Mouse (Mus musculus) left cerebral cortex, adult 11 months (tissue): ENCODE measurements around the gene Mrtfa.
"Not testable (repeated sequence)": the region's sequence is repeated elsewhere in the genome, so short reads cannot be mapped to it uniquely, and the experiment has no call there.

ENCODE experiments used
- DNase-seq: peaks from one replicate; pipeline ENCODE4 v3.0.0; 2022; ENCODE audit warnings: low spot score

Gene Mrtfa

GRCm38 (mm10) chr15:81190630-81191178 lies at the start of gene Mrtfa:
Mrtfa (minus strand) TSS chr15:81190757.
- peak; percentile 99 for DNase-seq

- DNase-seq, result peak; percentile 55
Measured at GRCm38 (mm10) chr15:81239794-81240343, 49.3 kb upstream of the Mrtfa start.

DNA sequence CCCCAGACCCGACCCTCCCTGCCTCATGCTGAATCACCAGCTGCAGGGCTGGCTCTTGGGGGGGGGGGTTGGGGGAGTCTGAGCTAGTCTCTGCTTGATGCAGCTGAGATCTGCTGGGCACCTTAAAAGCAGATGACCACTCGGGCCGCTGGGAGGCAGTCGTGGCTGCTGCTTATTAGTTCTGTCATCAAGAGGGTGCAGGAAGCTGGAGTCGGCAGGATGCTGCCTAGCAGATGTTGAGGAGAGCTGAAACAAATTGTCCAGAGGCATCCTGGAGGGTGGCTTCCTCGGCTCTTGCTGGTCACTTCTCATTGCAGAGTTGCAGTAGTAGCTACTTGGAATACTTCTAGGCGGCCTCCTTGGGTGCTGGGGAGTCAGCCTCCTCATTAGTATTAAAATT lies 48.7 kb upstream of the Mrtfa start:
- DNase-seq, result no peak

GRCm38 (mm10) chr15:81237471-81237870 lies 46.9 kb upstream of the Mrtfa start:
- no peak for DNase-seq

GRCm38 (mm10) chr15:81236062-81236461 lies 45.5 kb upstream of the Mrtfa start:
- DNase-seq, result no peak

DNA sequence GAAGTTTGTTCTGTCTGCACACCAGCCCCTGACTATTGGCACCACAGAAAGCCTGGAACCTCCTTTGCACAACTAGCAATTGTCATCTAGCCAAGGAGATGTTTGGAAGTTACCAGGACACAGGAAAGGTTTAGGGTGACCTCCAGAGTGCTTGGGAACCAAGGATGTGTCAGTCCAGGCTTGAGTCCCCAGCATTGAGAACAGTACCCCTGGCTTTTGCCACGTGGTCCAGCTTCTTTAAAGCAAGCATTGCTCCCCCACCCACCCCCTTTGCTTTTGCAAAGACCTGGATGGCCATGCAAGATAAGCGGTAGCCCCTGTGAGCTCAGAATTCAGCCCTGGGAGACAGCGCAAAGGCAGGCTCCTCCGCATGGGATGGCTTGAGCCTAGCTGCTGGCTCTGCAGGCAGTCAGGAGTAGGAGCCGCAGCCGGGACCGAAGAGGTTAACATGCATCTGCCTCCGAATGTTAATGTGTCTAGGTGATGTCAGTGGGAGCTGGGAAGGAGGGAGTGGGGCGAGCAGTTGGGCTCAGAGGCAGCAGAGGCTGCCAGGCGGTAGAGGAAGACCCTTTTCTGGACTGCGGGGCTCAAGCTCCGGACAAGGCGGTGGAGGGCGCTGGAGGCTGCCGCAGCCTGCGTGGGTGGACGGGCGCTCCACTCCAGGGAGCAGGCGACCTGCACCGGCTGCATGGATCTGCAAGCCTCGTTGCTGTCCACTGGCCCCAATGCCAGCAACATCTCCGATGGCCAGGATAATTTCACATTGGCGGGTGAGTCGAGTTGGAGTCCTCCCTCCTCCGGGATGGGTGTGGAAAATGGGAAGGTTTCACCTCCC lies 44.7 kb upstream of the Mrtfa start, which contains the start of gene Mchr1:
TSS of gene Mchr1 (plus strand) at position 414 of the 835 bp plus-strand sequence.
- peak; percentile 71 for DNase-seq

- DNase-seq, result no peak
Measured at GRCm38 (mm10) chr15:81231325-81231724, 40.8 kb upstream of the Mrtfa start.

GRCm38 (mm10) chr15:81229791-81230190 lies 39.2 kb upstream of the Mrtfa start:
- no peak for DNase-seq

GRCm38 (mm10) chr15:81228258-81228657 lies 37.7 kb upstream of the Mrtfa start:
- DNase-seq, result no peak

- DNase-seq, result no peak
Measured at GRCm38 (mm10) chr15:81227275-81227674, 36.7 kb upstream of the Mrtfa start.

- DNase-seq, result no peak
Measured at GRCm38 (mm10) chr15:81226796-81227195, 36.2 kb upstream of the Mrtfa start.

- DNase-seq, result no peak
Measured at GRCm38 (mm10) chr15:81225732-81226131, 35.2 kb upstream of the Mrtfa start.

- DNase-seq, result no peak
Measured at GRCm38 (mm10) chr15:81225016-81225415, 34.5 kb upstream of the Mrtfa start.

DNA sequence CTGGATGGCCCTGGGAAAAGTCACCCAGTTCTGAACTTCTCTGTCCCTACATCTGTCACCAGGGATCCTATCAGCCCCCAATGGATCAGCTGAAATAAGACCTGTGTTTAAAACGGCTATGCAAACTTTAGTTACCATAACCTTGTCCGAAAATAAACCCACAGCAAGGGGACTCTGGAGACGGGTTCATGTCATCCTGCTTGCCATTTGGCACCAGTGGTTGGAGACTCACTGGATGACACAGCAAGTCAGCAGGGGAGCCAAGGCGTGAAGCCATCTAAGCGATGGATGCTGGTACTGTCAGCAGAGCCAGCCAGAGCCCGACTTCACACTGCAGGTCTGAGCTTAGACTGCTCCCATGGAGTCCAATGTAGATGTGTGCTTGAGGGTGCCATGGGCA lies 30.9 kb upstream of the Mrtfa start:
- DNase-seq, result no peak

- DNase-seq, result not testable (repeated sequence)
Measured at GRCm38 (mm10) chr15:81220051-81220450, 29.5 kb upstream of the Mrtfa start.

GRCm38 (mm10) chr15:81219054-81219453 lies 28.5 kb upstream of the Mrtfa start:
- DNase-seq, result no peak

DNA sequence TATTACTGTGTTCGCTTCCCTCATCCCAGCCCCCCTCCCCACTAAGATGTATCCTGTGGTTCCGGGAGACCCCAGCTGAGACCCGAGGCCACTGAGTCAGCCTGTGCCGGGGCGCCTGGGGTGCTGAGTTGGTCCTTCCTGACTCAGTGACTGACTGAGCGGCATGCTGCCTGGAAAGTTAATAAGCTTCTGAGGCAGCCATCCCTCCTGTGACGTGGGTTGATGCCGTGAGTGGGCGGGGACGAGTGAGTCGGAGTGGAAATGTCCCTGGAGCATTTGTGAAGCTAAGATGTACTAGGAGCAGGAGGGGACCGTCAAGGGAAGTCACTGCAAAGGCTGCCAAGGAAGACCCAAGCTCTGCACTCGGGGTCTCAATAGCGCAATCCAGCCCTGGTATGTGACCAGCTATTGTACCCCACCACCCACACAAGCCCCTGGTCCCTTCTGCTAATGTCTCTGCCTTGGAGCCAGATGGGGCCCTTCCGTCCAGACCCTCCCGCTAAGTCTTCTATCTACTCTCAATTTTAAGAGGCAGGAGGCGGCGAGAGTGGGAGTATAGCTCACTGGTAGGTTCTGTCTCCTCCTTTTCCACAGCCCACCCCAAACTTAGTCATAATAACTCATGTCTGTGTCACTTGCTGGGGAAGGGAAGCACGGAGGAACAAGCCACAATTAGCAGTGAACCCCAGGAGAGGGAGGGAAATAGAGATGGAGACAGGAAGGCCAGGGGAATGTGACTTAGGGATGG lies 26.5 kb upstream of the Mrtfa start:
- peak; percentile 60 for DNase-seq

GRCm38 (mm10) chr15:81212976-81213375 lies 22.4 kb upstream of the Mrtfa start:
- DNase-seq, result no peak

DNA sequence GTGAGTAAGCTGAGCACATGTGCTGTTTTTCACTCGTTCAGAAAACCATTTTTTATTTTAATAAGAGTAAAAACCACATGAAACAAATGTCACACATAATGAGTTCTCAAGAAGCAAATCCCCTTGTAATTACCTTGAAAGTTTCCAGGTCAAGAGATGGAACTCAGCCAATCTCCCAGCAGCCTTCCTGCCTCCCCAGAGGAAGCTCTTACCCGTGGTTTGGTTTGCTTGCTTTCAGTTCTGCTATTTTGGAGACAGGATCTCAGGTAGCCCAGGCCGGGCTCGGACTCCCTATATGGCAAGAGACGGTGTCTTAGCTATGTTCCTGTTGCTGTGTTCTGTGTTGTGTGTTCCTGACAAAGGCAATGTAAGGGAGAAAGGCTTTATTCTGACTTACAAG lies 19.9 kb upstream of the Mrtfa start:
- DNase-seq, result no peak

- DNase-seq, result no peak
Measured at GRCm38 (mm10) chr15:81202462-81202861, 11.9 kb upstream of the Mrtfa start.

- peak; percentile 29 for DNase-seq
Measured at GRCm38 (mm10) chr15:81199372-81199959, 8.9 kb upstream of the Mrtfa start.

GRCm38 (mm10) chr15:81198447-81198846 lies 7.9 kb upstream of the Mrtfa start:
- no peak for DNase-seq
